Mouse (Mus musculus) left cerebral cortex, adult 8-10 months (tissue): ENCODE results near the gene Pik3r5. TPM values are rescaled to one million over a fixed set of nuclear protein-coding genes. Genes with fewer than 3 reads are reported as not detected.

Source experiments
- DNase-seq, 2 experiments: peaks; one replicate each; pipeline ENCODE4 v3.0.0; 2022; ENCODE audit warnings: low spot score in 2 of 2
- total RNA-seq, 4 experiments: library from RNA; stranded (reverse); gene quantifications; 2 replicates each; pipeline ENCODE4 v1.2.4; 2022

Gene Pik3r5
- total RNA-seq, 4 experiments from 2014 or later: 3.2 to 4.4 (median 3.7) TPM

GRCm38 (mm10) chr11:68482001-68482400 lies 50.1 kb downstream of the Pik3r5 start:
- DNase-seq: no peak

DNA sequence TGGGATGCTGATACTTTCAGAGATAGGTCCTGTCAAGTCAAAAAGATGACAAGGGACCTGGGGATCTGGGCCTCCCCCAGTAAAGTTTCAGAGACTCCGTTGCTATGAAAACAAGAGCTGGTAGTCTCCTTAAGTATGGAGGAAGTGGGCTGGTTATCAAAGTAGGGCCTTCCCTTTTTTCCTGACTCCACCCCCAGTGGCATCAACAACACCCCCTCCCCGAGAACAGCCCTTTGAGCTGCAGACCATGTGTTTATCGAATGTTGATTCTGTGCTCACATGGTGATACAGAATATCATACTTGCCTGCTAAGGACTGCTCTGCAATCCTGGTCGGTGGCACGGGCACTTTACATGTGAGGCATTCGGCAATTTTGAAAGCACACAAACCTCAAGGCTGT lies 51.3 kb downstream of the Pik3r5 start:
- DNase-seq: no peak

- DNase-seq: no peak
Measured at GRCm38 (mm10) chr11:68484431-68484830, 52.5 kb downstream of the Pik3r5 start.

DNA sequence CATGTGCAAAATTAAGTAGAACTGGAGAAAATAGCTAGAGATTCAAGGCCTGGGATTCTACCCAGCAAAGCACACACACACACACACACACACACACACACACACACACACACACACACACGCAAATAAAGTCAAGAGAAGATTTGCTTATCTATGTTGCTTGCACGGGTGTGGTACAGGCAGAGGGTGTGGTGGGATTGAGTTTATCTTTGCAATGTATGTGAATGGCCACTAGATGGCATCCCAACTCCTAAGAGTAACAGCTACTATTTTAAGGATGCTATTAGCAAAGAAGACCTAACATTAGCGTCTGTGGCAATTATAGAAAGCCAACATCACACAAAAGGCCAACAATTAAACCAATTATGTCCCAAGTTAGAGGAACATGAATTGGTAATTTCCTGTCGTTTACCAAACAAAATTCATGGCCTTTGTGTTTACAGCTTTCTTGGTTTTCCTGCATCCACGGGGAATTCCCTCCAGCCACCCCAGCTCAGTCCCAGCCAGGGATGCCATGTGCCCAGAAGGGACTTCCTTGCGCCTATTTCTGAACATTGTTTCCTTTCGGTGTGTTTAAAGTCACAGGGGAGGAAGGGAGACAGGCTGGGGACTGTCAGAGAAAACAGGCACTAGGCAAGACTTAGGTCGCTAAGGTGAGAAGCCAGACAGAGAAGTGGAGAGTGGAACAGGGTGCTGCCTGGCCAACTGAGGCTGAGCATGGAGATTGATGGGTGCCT lies 53.5 kb downstream of the Pik3r5 start:
- no peak for DNase-seq

- DNase-seq: no peak
Measured at GRCm38 (mm10) chr11:68486093-68486492, 54.2 kb downstream of the Pik3r5 start.

DNA sequence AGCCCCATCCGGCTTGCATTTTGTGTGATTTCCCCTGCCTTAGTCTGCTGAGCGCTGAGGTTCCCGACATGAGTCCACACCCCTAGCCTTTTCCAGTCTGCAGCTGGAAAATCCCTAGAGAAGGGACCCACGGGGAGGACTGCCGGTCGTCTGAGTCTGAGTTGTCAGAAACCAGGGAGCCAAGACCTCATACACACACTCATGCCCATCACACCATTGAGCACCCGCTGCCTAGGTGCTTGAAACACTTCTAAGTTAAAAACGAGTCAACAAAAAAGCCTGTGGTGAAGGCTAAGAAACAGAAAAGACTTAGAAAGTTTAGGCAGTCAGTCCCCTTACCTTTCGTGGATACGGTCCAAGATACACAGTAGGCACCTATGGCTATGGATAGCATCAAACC lies 55.8 kb downstream of the Pik3r5 start:
- DNase-seq: no peak

- no peak for DNase-seq
Measured at GRCm38 (mm10) chr11:68488256-68488824, 56.4 kb downstream of the Pik3r5 start.

- DNase-seq: no peak
Measured at GRCm38 (mm10) chr11:68489236-68489635, 57.3 kb downstream of the Pik3r5 start.

GRCm38 (mm10) chr11:68492592-68492991 lies 60.7 kb downstream of the Pik3r5 start:
- no peak for DNase-seq

- DNase-seq: no peak
Measured at GRCm38 (mm10) chr11:68493760-68494159, 61.8 kb downstream of the Pik3r5 start.

- no peak for DNase-seq
Measured at GRCm38 (mm10) chr11:68497081-68497480, 65.2 kb downstream of the Pik3r5 start.

GRCm38 (mm10) chr11:68498517-68498916 lies 66.6 kb downstream of the Pik3r5 start:
- no peak for DNase-seq

DNA sequence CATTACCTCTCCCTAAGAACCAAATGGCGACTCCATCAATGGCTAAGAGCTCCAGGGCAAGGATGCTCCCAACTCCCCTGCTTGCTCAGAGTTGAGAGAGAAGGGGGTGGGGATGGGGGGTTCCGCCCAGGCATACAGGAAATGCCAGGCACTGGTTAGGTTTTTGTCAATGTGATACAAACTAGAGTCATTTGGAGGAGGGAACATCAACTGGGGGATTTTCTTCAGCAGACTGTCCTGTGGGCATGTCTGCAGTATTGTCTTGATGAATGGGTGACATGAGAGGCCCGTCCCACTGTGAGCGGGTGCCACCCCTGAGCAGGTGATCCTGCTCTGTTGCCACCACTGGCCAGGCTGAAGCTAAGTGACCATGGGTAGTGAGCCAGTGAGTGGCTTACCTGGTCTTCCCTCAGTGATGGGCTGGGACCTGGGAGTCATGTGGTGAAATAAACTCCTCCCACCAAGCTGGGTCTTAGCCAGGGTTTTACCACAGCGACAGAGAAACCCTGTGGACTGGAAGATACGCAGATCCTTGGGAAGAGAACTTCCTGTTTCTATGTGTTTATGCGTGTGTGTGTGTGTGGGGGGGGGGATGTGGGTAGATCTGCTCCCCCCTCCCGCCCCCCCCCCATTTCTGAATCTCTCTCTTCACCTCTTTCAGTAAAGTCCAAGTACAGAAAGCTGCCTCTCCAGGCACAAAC lies 67.2 kb downstream of the Pik3r5 start:
- DNase-seq: no peak

GRCm38 (mm10) chr11:68500949-68501350 lies 69.0 kb downstream of the Pik3r5 start:
- no peak for DNase-seq

DNA sequence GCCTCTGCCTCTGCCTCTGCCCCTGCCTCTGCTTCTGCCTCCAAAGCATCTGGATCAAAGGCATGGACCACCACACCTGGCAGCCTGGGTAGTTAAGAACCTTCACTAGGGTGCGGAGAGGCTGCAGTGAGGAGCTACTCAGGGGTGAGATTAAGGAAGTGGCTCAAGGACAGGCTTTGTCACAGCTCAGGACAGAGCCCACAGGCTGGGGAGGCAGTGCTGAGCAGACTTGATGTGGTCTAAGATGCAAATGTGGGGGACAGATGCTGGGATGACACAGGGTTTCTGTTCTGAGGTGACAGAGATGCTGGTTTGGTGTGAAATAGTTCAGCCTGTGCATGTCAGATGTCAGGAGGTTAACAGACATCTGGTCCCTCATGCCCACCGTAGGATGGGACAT lies 70.5 kb downstream of the Pik3r5 start:
- DNase-seq: no peak

GRCm38 (mm10) chr11:68502902-68503629 lies 71.1 kb downstream of the Pik3r5 start, which contains the start of gene Pik3r6:
TSS of gene Pik3r6 (plus strand) at chr11:68503019.
- DNase-seq: no peak

DNA sequence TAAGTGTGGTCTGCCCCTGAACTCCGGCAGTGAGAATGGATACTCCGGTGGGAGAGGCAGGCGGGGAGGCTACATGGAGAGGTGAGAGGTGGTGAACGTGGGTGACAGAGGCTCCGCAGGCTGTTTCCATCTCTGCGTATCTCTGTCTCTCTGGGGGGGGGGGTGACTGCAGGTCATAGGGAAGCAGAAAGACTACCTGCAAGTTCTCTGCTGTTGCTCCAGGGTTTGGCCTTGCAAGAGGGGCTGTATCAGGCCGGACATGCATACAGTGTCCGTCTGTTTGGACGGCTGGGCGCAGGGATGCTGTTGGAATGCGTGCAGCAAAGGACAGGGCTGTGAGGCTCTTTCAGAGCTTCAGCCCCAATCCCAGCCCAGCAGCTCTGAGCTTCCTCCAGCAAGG lies 73.0 kb downstream of the Pik3r5 start:
- DNase-seq: no peak

DNA sequence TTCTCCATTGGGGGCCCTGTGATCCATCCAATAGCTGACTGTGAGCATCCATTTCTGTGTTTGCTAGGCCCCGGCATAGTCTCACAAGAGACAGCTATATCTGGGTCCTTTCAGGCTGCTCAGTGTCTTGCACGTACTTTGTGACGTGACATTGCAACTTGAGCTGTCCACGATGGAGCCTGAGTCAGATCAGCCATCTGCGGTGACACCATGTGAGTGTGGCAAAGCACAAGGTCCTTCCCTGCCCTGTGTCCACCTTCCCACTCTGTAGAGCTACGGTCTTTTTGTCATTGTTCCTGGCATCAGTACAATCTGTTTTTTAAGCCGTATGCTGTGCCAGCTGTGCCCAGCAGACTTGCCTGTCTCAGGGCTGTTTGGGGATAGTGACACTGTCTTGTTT lies 75.3 kb downstream of the Pik3r5 start:
- no peak for DNase-seq

GRCm38 (mm10) chr11:68508619-68509018 lies 76.7 kb downstream of the Pik3r5 start:
- no peak for DNase-seq

GRCm38 (mm10) chr11:68509194-68509593 lies 77.3 kb downstream of the Pik3r5 start:
- DNase-seq: no peak

GRCm38 (mm10) chr11:68513969-68514368 lies 82.0 kb downstream of the Pik3r5 start:
- no peak for DNase-seq

GRCm38 (mm10) chr11:68519362-68519761 lies 87.4 kb downstream of the Pik3r5 start:
- DNase-seq: no peak
